Mouse (Mus musculus) monocyte, adult 5-6 weeks (primary cell): ENCODE measurements around the gene Rapgef5. TPM values are rescaled to one million over a fixed set of nuclear protein-coding genes. Genes with fewer than 3 reads are reported as not detected.
A peak's percentile ranks its signal among the peaks of the same experiment; 100 is the strongest.

Experiments used
- ATAC-seq: fragments of 153-309, 156-312 bp; replicated peaks from 2 replicates; pipeline ENCODE4 v1.8.0; 2017; ENCODE audit warnings: mild to moderate bottlenecking; ENCODE audit not compliant: low TSS enrichment, insufficient number of reproducible peaks, severe bottlenecking, poor library complexity, low FRiP score
- total RNA-seq: library from RNA; stranded (forward); fragments of 200-1000, 200-491, 200-594 nt; gene quantifications from 3 replicates; pipeline ENCODE4 v1.2.3, GENCODE M21; 2017

The Rapgef5 gene
- total RNA-seq, 1 experiment from 2014 or later = 3.5 TPM

DNA sequence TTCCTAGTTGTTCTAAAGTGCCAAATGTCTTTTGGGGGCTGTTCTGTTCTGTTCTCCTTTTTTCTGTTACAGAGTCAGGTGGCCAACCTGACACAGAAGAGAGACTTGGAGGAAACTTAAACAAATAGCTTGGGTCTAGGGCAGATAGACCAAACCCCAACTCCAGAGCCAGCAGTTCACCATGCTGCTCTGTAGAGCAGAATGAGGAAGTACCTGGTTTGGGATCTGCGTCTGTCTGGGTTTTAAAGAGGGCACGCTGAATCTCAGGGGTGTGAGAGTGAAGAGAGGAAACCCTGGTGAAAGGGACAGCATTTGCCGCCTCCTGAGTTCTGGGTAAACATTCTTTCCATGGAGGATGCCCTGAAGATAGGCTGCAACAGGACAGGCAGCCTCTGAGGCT lies 219.9 kb downstream of the Rapgef5 start:
- peak; percentile 50; the same call in 1 of the 2 replicates for ATAC-seq

DNA sequence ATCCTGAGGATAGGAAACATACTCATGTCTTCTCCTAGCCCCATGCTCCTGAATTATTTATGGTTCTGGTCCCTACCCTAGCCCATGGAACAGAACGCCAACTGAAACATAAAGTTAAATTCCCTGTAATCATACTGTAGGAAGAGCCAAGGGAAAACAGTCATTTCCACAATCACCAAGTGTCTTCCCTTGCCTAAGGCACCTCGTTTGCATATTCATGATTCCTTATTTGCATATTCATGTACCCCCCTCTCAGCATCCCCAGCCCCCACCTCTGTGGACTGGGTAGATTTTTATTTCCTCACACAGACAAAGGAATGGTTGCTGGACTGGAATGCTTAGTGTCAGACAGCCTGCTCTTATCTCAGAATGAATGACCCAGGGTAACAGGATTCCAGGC lies 220.6 kb downstream of the Rapgef5 start:
- ATAC-seq = no peak

GRCm38 (mm10) chr12:117737332-117738031 lies 221.2 kb downstream of the Rapgef5 start:
- no peak for ATAC-seq

GRCm38 (mm10) chr12:117742487-117742886 lies 226.2 kb downstream of the Rapgef5 start:
- no peak for ATAC-seq

- ATAC-seq = no peak
These were observed 228.6 kb downstream of the Rapgef5 start for GRCm38 (mm10) chr12:117744580-117745483.

GRCm38 (mm10) chr12:117746611-117747010 lies 230.3 kb downstream of the Rapgef5 start:
- no peak for ATAC-seq

DNA sequence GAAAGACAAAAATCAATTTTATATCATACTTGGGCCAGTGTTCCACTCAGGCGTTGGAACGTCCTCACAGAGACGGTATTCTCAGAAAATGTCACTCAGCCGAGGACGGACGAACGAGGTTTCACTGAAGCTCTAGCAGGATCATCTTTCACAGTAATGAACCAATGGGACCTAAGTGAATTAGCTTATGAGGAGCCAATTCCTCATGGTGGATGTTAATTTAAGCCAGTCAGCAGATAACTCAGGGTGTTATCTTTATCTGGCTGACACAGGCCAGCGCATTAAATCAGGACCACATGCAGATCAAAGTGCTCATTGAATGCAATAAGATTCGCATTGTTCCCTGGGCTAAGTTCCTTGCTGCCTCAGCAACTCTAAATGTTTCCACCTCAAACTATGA lies 234.8 kb downstream of the Rapgef5 start:
- ATAC-seq = no peak

- ATAC-seq = no peak
These were observed 235.5 kb downstream of the Rapgef5 start for GRCm38 (mm10) chr12:117751520-117752383.

- no peak for ATAC-seq
These were observed 239.7 kb downstream of the Rapgef5 start for GRCm38 (mm10) chr12:117756010-117756409.

- no peak for ATAC-seq
These were observed 244.1 kb downstream of the Rapgef5 start for GRCm38 (mm10) chr12:117760373-117760772.

GRCm38 (mm10) chr12:117760846-117761245 lies 244.6 kb downstream of the Rapgef5 start:
- no peak for ATAC-seq

- no peak for ATAC-seq
These were observed 245.4 kb downstream of the Rapgef5 start for GRCm38 (mm10) chr12:117761698-117762097.

GRCm38 (mm10) chr12:117763247-117763646 lies 247.0 kb downstream of the Rapgef5 start:
- no peak for ATAC-seq

DNA sequence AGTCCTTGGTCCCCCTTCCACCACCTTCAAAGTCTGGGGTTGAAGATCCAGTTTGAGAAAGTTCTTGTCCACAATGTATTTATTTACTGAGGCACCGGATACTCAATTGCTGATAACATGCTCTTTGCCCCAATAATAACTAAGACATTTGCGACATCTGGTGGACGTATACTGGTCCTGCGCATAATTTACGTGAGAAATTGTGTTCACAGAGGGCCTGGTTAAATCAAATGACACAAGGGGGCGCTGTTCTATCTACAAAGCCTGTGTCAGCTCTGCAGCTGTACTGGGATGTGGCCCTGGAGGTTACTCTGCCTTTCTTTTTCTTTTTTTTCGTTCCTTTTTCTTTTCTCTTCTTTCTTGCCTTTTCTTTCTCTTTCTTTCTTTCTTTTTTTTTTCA lies 248.6 kb downstream of the Rapgef5 start:
- peak; percentile 74 for ATAC-seq

GRCm38 (mm10) chr12:117769113-117769512 lies 252.8 kb downstream of the Rapgef5 start:
- no peak for ATAC-seq

- ATAC-seq = no peak
These were observed 253.9 kb downstream of the Rapgef5 start for GRCm38 (mm10) chr12:117770211-117770610.

DNA sequence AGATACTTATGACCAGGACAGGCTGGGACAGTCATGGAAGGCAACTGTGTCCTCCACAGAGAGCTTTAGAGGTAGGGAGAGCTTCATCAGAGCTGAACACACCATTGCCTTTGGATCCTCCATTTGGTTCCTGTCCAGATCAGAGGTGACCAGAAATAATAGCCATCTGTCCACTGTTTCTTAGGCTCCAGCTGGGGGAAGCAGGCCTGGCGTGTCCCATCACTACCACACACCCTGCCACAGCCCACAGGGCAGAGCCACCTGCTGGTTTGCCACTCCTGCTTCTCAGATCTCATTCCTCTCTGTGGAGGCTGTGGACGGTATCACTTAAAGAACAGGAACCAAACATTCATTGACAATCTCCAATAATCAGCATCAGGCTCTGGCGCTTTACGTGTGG lies 254.9 kb downstream of the Rapgef5 start:
- ATAC-seq = no peak

DNA sequence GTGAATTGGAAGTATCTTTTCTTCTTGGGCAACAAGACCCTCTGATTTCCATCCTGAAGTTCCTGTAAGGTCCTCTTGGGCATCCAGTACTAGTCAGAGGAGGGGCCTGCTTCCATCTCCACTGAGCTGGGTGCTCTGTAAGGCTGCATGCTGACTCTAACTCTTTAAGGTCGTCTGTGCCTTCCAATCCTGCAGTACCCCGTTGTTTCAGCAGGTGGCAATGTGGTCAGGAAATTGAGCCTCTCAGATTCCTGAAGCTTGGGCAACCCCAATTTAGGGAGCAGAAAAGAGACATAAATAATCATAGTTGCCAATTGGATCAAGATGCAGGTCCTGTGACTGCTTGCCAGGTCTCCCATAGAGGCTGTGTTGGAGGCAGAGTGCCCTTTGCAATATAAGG lies 256.4 kb downstream of the Rapgef5 start:
- peak; percentile 47; the same call in 1 of the 2 replicates for ATAC-seq

DNA sequence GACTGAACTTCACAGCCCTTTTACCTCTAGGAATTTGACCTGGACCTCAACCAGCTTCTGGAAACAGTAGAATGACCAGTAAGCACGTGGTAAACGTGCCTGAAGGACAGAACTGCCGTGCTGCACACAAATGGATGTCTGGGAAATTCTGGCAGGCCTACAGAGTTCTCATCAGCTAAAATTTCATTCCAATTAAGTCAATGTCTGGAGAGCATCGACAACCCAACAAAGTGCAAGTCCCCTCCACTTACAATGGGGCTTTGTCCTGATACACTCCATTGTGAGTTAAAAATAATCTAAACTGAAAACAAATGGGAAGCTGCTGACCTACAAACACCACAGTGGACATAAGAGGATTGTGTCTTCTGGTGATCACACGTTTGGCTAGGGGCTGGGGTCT lies 260.6 kb downstream of the Rapgef5 start:
- no peak for ATAC-seq
